Mouse (Mus musculus) testis, postnatal 10 days (tissue): ENCODE results near the gene Slc30a3.
"Not testable (repeated sequence)": the region's sequence is repeated elsewhere in the genome, so short reads cannot be mapped to it uniquely, and the experiment has no call there.

ENCODE experiments used
- DNase-seq: peaks from one replicate; pipeline ENCODE4 v3.0.0; 2021; ENCODE audit warnings: low spot score

The Slc30a3 gene

GRCm38 (mm10) chr5:31093151-31094041 lies 14.6 kb downstream of the Slc30a3 start:
- DNase-seq: peak; percentile 70

DNA sequence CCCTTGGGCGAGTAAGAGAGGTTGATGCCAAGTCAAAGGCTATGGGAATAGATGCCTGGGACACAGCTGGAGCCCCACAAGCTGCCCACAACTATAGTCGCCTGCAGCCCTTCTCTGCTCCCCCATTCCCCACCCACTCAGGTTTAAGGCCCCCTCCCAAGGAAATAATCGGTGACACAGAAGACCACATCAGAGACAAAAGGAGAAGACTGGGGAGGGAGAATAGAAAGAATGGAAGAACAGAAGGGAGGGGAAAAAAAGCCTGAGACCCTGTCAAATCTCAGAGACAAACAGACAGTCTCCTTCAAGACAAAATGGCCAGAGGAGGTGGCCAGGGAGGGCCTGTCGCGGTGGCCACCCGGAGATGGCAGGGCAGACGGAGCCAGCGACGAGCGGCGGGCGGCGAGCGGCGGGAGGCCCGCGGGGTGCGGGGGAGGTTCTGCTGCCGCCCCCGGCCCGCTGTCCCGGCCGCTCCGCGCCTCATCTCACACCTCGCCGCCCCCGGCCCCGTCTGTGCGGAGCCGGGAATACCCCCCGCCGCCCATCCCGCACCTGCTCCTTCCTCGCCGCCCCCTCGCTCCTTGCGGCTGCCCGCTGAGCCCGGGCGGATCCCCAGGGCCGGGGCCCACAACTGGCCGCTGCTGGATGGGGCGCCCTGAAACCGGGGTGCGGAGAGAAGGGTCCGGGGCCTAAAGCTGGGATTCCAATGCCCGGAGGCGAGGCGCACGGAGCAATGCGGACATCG lies 15.6 kb downstream of the Slc30a3 start:
- no peak for DNase-seq

DNA sequence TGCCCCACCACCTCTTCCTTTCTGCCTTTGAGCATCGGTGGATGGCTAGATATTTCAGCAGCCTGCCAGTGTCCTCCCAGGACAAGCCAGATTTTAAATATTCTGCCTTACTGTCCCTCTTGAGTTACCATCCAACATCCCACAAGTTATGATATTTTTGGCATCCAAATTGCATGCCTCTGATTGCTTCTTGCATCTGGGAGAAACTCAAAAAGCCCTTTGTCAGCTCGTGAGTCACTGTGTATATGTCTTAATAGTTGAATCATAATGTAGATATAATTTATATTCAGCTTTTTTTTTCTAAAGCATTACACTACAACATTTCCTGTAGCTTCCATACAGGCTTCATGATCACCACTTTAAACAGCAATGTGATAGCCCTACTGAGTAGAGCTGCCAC lies 20.9 kb downstream of the Slc30a3 start:
- DNase-seq: no peak

GRCm38 (mm10) chr5:31086606-31087005 lies 21.4 kb downstream of the Slc30a3 start:
- no peak for DNase-seq

DNA sequence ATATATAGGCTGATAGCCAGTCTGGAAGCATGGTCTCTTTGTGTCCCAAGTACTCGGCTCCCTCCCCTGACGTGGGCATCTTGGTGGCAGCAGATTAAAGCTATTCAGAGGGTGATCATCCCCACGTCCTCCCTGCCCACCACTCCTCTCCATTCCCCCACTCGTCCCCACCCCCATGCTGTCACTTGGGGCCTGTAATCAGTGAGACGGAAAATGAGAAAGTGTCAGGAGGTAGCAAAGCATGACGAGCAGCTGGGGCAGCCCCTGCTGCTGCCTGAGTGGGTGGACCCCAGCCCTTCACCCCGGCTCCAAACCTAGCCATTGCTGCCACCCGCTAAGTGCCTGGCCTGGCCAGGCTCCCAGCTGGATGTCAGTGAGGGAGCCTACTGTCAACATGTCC lies 24.1 kb downstream of the Slc30a3 start:
- DNase-seq: no peak

- DNase-seq: no peak
Observed at GRCm38 (mm10) chr5:31082935-31083625, 25.0 kb downstream of the Slc30a3 start.

DNA sequence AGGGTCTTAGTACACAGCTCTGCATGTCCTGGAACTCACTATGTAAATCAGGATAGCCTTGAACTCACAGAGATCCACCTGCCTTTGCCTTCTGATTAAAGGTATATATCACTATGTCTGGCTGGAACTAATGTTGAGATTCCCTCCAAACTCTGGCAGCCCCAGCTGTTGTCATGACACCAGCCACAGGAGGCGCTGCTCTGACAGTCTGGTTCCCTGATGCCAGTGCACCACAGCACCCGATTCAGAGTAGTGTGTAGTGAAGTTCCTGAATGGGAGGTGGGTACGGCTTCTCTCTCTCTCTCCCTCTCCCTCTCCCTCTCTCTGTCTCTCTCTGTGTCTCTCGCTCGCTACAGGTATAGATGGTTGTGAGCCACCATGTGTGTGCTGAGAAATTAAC lies 25.7 kb downstream of the Slc30a3 start:
- DNase-seq: peak; percentile 87

DNA sequence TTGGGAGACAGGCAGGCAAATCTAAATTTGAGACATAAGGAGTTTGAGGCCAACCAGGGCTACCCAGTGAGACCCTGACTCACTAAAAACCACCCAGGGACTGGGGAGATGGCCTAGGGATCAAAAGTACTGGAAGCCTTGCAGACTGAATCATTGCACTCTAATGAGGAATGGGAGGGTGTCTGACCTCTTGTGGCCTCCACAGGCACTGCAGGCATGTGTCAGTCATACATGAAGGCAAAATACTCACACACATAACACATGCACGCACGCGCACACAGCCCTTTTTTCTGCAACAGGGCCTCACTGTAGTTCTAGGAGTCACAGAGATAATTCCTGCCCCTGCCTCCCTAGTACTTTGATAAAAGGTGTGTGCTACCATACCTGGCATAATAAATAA lies 26.7 kb downstream of the Slc30a3 start:
- DNase-seq: peak; percentile 71

- DNase-seq: no peak
Observed at GRCm38 (mm10) chr5:31080795-31081164, 27.3 kb downstream of the Slc30a3 start.

DNA sequence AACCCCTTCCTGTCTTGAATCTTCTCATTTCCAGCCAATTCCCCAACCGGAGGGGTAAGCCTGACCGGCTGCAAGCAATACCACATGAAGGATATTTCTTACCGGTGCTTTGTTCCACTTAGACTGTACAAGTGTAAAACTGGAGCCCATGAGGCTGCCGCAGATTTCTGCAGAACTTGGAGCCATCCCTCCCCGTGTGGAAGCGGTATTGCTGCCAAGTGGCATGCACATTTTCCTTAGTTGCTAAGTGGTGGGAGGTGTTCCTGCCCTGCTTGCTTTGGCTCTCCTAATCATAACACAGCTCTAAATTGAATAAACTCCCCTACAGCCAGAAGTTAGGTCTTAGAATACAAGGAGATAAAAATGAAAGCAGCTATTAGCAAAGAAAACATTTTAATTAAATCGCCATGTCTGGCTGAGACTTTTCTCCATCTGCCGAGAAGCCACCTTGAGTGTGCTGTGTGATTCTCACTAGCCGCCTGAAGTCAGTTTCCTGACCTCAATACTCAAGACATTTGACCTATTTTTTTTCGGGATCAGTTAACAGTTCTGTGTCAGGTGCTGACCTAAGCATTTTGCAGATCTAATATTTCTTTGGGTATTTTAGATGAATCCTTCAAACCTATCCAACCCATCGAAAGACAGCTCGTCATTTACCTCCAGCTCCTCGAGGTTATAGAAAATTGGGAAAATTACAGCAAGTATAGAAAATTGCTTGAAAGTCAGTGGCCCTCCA lies 27.8 kb downstream of the Slc30a3 start:
- DNase-seq: no peak

DNA sequence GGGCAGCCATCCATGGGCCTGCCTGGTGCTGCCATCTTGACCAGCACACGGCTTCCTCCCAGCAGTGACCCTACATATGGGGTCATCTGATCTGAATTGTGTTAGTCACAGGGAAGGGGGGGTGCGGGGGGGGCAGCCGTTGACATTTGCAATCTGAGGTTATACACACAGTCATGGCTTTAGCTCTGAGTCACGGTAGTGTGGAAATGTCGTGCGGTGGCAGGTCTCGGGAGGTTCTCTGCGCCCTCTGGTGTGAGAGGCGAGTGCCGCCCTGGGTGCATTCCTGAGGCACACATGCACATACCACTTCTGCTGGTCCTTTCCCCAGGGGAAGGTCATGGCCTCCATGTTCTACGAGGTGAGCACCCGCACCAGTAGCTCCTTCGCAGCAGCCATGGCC lies 31.7 kb downstream of the Slc30a3 start:
- no peak for DNase-seq

GRCm38 (mm10) chr5:31073176-31073575 lies 34.9 kb downstream of the Slc30a3 start:
- DNase-seq: no peak

DNA sequence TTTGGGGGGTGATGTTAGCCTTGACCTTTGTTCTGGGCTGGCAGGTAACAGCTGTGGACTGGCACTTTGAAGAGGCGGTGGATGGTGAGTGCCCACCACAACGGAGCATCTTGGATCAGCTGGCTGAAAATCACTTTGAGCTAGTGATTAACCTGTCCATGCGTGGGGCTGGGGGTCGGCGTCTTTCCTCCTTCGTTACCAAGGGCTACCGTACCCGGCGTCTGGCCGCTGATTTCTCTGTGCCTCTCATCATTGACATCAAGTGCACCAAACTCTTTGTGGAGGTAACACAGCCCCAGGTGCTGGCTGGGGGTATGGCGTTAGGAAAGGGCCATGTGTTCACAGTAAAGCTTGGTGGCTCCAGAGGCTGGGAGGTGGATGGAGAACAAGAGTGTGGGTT lies 36.2 kb downstream of the Slc30a3 start:
- DNase-seq: peak; percentile 34

- no peak for DNase-seq
Observed at GRCm38 (mm10) chr5:31071059-31071458, 37.0 kb downstream of the Slc30a3 start.

- no peak for DNase-seq
Observed at GRCm38 (mm10) chr5:31069810-31070209, 38.2 kb downstream of the Slc30a3 start.

DNA sequence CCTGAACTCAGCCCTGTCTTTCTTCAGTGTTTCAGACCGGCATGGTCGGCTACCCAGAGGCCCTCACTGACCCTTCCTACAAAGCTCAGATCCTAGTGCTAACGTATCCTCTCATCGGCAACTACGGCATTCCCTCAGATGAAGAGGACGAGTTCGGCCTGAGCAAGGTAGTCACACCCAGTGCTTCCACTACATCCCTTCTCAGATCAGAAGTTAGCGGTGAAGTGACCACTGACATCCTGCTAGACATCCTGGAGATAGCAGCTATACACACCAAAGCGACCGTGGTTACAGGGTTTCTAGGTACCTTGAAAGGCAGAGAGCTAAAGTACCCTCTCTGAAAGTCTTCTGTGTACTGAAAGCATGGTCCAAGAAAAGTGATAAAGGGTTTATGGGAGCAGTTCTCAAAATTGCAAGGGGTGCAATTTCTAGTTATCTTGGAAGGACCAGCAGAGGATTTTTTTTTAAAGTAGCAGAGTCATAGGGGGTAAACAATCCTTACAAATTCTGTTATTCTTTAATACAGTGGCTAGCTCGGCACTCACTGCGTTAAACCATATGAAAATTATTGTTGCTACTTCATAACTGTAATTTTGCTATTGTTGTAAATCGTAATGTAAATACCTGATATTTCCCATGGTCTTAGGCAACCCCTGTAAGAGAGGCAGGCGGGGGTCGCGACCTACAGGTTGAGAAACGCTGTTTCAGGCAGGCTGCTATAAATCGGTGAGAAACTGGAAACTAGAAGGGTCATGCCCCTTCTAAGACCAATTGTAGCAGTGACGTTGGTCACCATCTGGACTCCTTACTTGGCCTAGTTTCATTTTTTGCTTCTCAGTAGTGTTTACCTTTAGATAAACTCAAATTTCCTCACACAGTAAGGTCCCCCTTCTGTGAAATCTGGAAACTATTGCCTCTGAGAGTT lies 52.6 kb downstream of the Slc30a3 start:
- DNase-seq: no peak

DNA sequence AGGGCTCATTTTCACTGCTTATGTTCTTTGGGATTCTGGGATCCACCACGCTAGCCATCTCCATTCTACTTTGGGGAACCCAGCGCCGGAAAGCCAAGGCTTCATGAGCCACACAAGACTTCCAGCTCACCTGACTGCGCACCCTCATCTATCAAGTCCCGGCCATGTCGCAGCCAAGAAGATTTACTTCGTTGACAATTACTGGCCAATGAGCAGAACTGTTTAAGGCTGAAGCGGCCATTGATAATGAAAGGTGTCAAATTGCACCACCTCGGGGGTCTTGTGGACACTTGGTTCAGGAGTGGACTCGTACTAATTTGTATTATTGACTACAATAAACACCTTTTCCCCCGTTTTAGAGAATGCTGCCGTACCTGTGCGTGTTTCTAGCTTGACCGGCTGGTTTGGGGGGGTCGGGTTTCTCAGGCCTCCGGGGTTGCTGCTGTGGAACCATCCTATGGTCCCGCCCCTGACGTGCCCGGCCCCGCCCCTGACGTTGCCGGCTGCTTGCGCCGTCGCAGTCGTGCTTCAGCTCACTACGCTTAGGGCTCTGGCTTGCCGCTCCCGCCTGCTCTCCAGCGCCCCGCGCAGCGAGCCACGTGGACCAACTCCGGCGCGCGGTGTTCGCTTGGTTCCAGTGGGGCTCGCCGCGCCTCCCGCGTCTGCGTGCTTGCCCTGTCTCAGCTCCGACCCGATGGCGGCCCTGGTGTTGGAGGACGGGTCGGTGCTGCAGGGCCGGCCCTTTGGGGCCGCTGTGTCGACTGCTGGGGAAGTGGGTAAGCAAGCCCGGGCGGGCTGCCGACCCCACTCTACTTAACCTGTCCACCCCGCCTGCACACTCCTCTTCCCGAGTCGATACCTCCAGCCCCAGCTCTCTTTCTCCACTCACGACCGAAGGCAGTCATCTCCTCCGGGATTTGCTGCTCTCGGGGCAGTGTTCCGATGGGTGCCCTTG lies 53.5 kb downstream of the Slc30a3 start, which contains the start of gene Cad:
Gene Cad (plus strand): TSS at position 520 of the 955 bp plus-strand sequence.
- DNase-seq: peak; percentile 98

DNA sequence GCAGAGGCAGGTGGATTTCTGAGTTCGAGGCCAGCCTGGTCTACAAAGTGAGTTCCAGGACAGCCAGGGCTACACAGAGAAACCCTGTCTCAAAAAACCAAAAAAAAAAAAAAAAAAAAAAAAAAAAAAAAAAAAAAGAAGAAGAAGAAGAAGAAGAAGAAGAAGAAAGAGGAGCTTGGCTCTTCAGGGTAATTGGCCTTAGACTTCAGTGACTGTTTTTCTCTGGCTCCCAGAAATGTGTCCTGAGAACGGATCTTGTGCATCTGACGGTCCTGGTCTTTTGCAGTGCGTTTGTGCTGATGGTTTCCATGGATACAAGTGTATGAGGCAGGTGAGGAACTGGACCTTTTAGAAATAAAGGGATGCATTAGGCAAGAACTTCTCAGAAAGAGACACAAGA lies 54.3 kb downstream of the Slc30a3 start:
- DNase-seq: not testable (repeated sequence)

- DNase-seq: no peak
Observed at GRCm38 (mm10) chr5:31050427-31050826, 57.6 kb downstream of the Slc30a3 start.
